Mouse (Mus musculus) ovary, adult 18-20 months (tissue): ENCODE data around the gene Hist1h1c.
"Not testable (repeated sequence)": the region's sequence is repeated elsewhere in the genome, so short reads cannot be mapped to it uniquely, and the experiment has no call there.

Experiments used
- DNase-seq: peaks from one replicate; pipeline ENCODE4 v3.0.0; 2022; ENCODE audit warnings: low spot score, mixed read lengths

Gene Hist1h1c

DNA sequence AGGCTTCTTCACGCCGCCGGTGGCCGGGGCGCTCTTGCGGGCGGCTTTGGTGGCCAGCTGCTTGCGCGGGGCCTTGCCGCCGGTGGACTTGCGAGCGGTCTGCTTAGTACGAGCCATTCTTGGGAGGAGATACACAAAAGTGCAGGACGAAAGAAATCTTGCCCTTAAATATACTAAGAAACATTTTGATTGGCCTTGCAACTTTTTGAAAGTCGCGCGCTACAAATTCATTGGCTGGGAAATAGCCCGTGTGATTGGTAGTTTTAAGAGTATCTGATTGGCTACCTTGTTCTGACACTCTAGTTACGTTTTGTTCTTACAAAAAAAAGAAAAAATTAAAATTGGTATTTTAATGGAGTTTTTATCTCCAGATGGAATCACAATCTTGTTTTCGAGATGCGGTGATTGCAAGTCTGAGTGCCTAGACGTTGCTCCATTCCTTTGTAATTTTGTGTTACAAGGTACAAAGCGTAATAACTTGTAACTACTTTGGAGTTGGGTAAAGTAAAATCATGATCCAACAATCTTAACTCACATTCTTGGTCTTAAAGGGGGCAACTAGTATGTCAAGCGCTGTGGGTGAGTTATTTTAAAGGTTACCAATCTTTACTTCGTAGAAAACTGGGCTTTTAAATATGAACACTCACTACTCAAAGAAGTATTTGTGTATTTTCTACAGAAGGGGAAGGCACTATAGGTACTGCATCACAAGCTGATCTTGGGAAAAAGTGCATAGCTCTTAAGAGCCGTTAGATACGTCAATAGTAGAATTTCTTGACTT is 7.0 kb downstream of the Hist1h1c start, which contains the start of gene Hist1h3c:
Gene Hist1h3c (minus strand): TSS at position 222 of the 781 bp plus-strand sequence.
- DNase-seq, result peak; percentile 59

GRCm38 (mm10) chr13:23746201-23747080 is 7.8 kb downstream of the Hist1h1c start, which contains the start of gene Hist1h2bb:
Hist1h2bb (plus strand) TSS chr13:23746734.
- peak; percentile 45 for DNase-seq

DNA sequence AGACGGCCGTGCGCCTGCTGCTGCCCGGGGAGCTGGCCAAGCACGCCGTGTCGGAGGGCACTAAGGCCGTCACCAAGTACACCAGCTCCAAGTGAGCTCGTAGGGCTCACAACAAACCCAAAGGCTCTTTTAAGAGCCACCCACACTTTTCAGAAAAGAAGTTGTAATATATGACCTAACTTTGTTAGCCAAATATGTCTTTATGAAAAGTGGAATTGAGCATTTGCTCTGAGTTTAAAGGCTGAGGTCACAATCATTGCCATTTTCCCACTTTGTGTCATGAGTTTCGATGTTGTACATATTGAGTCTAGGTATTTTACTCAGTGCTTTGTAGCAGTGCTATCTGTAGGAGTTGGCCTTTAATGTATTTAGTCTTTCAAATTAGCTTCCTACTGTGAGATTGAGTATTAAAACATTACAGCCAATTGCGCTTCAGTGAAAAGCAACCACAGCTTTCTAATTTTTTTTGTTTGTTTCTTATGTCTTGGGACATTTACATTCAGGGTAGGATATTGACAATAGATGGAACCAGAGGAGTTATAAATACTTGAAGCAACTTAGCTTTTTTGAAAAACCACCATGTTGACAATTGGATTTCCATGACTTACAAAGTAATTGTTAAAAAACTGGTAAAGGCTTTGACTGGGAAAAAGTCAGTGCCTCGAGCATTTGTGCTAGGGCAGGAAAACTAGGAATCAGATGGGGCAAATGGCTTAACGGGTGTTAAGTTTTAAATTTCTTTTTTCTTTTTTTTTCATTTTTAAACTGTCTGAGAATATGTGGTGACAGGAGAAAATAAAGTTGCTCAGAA is 8.7 kb downstream of the Hist1h1c start:
- no peak for DNase-seq

- no peak for DNase-seq
These were observed 9.3 kb downstream of the Hist1h1c start for GRCm38 (mm10) chr13:23747892-23748288.

GRCm38 (mm10) chr13:23749563-23750121 is 11.0 kb downstream of the Hist1h1c start:
- no peak for DNase-seq

- not testable (repeated sequence) for DNase-seq
These were observed 12.3 kb downstream of the Hist1h1c start, which contains the start of gene Hist1h2ab for GRCm38 (mm10) chr13:23750839-23751477. Hist1h2ab (plus strand) TSS chr13:23751126.

GRCm38 (mm10) chr13:23751478-23751956 is 12.9 kb downstream of the Hist1h1c start:
- DNase-seq, result no peak

DNA sequence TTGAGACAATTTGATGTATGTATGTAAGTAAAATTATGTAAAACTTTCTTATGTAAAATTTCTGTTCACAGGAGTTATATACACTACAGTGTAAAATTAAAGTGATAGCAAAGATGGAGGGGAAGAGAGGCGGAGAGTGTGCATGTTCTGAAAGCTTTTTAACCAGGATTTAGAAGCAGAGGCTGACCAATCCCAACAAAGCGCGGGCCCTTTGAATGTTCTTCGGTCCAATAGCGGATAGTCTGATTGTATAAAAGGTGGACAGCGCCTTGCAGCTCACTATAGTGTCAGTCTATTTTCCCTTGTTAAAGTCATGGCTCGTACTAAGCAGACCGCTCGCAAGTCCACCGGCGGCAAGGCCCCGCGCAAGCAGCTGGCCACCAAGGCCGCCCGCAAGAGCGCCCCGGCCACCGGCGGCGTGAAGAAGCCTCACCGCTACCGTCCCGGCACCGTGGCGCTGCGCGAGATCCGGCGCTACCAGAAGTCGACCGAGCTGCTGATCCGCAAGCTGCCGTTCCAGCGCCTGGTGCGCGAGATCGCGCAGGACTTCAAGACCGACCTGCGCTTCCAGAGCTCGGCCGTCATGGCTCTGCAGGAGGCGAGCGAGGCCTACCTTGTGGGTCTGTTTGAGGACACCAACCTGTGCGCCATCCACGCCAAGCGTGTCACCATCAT is 13.6 kb downstream of the Hist1h1c start, which contains the start of gene Hist1h3b:
Gene Hist1h3b (plus strand): TSS at position 201 of the 675 bp plus-strand sequence.
- DNase-seq, result peak; percentile 80

GRCm38 (mm10) chr13:23752742-23753172 is 14.1 kb downstream of the Hist1h1c start:
- DNase-seq, result no peak

GRCm38 (mm10) chr13:23753314-23754078 is 14.9 kb downstream of the Hist1h1c start:
- DNase-seq, result no peak

- DNase-seq, result no peak
These were observed 16.4 kb downstream of the Hist1h1c start for GRCm38 (mm10) chr13:23755000-23755399.

GRCm38 (mm10) chr13:23756790-23757189 is 18.2 kb downstream of the Hist1h1c start, which contains the start of gene Hist1h4b:
Hist1h4b (plus strand) TSS chr13:23757013.
- DNase-seq, result peak; percentile 81

GRCm38 (mm10) chr13:23757211-23757773 is 18.7 kb downstream of the Hist1h1c start:
- no peak for DNase-seq

DNA sequence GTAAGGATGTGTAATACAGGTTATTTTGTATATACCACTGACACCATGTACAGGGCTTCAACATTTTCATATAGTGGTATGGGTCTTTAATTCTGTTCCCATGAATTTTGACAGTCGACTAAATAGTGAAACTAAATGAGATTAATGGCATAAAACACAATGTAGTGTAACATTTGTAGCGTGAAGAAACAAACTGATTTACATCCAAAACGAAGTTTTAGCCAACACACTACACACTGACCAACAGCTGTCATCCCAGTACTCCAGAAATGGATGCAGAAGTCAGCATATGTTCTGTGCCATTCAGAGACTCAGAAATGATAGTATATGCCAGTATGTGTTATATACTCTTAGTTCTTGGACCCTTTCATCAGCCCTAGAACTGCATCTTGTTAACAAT is 19.3 kb downstream of the Hist1h1c start:
- DNase-seq, result no peak

DNA sequence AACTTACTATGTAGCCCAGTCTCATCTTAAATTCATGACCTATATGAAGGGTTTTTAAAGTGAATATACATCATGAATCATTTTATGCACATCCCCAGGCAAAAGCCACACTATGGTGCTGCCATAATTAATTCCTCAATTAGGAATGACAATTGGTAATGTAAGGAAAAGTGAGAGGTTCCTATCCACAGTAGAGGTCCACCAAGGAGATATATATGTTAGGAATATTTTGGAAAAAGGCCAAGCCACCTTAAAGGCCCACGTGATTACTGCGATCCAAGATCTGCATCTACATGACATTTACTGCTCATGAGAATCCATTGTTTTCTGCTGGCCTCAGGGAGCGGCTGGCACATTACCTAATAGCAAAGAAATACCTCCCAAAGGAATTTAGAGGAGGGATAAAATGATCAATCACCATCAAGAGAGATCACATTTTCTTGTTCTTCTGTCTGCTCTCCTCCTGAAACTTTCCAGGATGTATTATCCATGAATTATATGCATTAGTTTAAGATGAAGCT is 20.7 kb downstream of the Hist1h1c start:
- no peak for DNase-seq

- DNase-seq, result no peak
These were observed 21.3 kb downstream of the Hist1h1c start for GRCm38 (mm10) chr13:23759916-23760239.

GRCm38 (mm10) chr13:23760240-23760971 is 21.8 kb downstream of the Hist1h1c start:
- no peak for DNase-seq
